18 mouse cellular contexts compared by ENCODE assay signal in the genomic region with DNA sequence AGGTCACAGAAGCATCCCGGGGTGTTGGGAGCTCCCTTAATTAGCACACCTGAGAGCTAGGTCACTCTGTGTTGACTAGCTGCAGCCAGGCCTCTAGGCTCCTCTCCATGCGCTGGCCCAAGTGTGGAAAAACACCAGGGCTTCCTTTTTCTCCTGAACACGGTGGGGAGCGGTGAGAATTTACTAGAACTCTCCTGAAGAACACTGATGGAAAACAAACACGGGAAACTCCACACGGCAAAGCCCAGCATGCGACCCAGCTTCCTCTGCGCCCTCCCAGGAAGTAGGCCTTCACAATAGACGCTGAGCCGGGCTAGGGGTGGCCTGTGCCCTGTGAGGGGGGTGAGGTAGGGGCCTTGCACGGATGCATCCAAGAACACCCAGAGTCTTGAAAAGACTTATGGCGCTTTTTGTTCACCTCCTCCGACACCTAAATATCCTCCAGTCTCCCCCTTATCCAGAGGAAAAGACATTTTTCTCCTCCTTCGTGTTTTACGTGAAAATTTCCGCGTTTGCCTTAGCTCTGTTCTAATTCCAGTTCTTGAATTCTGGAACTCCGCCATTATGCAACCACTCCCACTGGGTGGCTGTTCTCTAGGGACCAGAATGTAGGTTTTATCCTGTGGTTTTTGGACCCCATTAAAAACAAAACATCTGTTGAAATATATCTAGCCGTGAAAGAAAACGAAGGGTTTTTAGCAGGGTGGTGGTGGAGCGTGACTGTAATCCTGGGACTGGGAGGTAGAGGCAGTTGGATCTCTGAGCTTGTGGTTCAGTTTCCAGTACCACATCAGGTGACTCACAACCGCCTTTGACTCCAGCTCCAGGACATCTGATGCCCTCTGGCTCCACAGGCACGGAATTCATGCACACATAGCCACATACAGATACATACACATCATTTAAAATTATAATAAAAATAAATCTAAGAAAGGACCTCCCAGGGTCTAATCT. TPM values are rescaled to one million over a fixed set of nuclear protein-coding genes. Genes with fewer than 3 reads are reported as not detected.
DNase-seq lines count a peak whose midpoint lies in the region; ATAC-seq and TF ChIP-seq lines count a peak whose summit lies in the region.
"Had no signal": no experiment of that assay in that cellular context is flagged by ENCODE, and none has a peak within 500 bp of the region (broad histone marks: within the 10 kb centered on the region; RNA-seq: fewer than 3 reads in every experiment).

No protein-coding gene starts in this region.

- no peak overlapping the region for H3K4me3 ChIP-seq in midbrain, embryonic 10.5 days
- H3K4me3 ChIP-seq in midbrain, postnatal 0 days (ENCODE audit: low read depth, low read length), result no peak overlapping the region
- H3K4me3 ChIP-seq in heart, adult 2 months, result no peak overlapping the region
- H3K4me3 ChIP-seq: heart, embryonic 13.5 days had no signal

- H3K36me3 ChIP-seq in midbrain, embryonic 10.5 days, result no peaks in the 10 kb centered on the region
- H3K36me3 ChIP-seq in midbrain, postnatal 0 days (ENCODE audit: insufficient read depth, low read length), result no peaks in the 10 kb centered on the region
- peaks cover 3% of the 10 kb centered on the region; the same call in 1 of the 2 replicates for H3K36me3 ChIP-seq in heart, adult 2 months (ENCODE audit: control insufficient read depth, insufficient read depth, low read length)
- H3K36me3 ChIP-seq: heart, embryonic 13.5 days had no signal

- DNase-seq in gastrocnemius, postnatal 25 days, result peak; percentile 18
- no peak for DNase-seq in gastrocnemius, postnatal 14 days
- no peak for DNase-seq in midbrain, embryonic 10.5 days (ENCODE audit: low spot score)
- no peak for DNase-seq in midbrain, postnatal 0 days (ENCODE audit: low spot score)
- peak; percentile 49 to 65 for DNase-seq in heart, adult 2 months
- DNase-seq in testis, postnatal 14 days (ENCODE audit: low spot score), result peak; percentile 23
- DNase-seq in cerebellum, postnatal 4 days (ENCODE audit: low spot score in 2 of 2), result no peak
- DNase-seq in cerebellum, adult 11 months, result no peak
- DNase-seq: cerebellum, adult 2 months; embryo, embryonic 11 days; layer of hippocampus, postnatal 36 days; left cerebral cortex, postnatal 4 days; lung, postnatal 14 days; right cerebral cortex, postnatal 25 days; thymus, postnatal 14 days had no signal

- H3K4me2 ChIP-seq in midbrain, postnatal 0 days (ENCODE audit: low read depth, low read length, poor library complexity, severe bottlenecking), result no peak overlapping the region
- H3K4me2 ChIP-seq: heart, embryonic 13.5 days had no signal

- H3K4me1 ChIP-seq in midbrain, embryonic 10.5 days, result peaks cover 8% of the 10 kb centered on the region
- H3K4me1 ChIP-seq in midbrain, postnatal 0 days (ENCODE audit: insufficient read depth, low read length), result no peaks in the 10 kb centered on the region
- H3K4me1 ChIP-seq in heart, adult 2 months (ENCODE audit: control insufficient read depth, insufficient read depth, low read length), result peaks cover 13% of the 10 kb centered on the region

- no peaks in the 10 kb centered on the region for H3K9me3 ChIP-seq in midbrain, embryonic 10.5 days (replicated peaks)
- H3K9me3 ChIP-seq in midbrain, postnatal 0 days (ENCODE audit: low read length), result no peaks in the 10 kb centered on the region
- H3K9me3 ChIP-seq: heart, embryonic 13.5 days had no signal

- no peak overlapping the region for H3K9ac ChIP-seq in midbrain, postnatal 0 days (replicated peaks; ENCODE audit: low read length, poor library complexity, severe bottlenecking)
- H3K9ac ChIP-seq in heart, adult 2 months (ENCODE audit: low read depth, low read length), result peak overlapping the region; percentile 34
- H3K9ac ChIP-seq: heart, embryonic 13.5 days; liver, embryonic 14.5 days had no signal

- no peaks in the 10 kb centered on the region for H3K27me3 ChIP-seq in midbrain, embryonic 10.5 days (ENCODE audit: low read depth, poor library complexity, severe bottlenecking)
- H3K27me3 ChIP-seq in midbrain, postnatal 0 days (ENCODE audit: insufficient read depth, low read length), result no peaks in the 10 kb centered on the region
- H3K27me3 ChIP-seq in heart, adult 2 months (ENCODE audit: control insufficient read depth, insufficient read depth, low read length), result no peaks in the 10 kb centered on the region
- H3K27me3 ChIP-seq: heart, embryonic 13.5 days had no signal

- TF ChIP-seq POLR2A in heart, adult 2 months (IDR thresholded peaks at IDR 0.05; ENCODE audit: insufficient read depth, low read depth, low read length), result 0 out of 2 replicates have a peak, but pooled peaks have one; percentile 5

- no peaks in the 10 kb centered on the region for H3K79me2 ChIP-seq in heart, adult 2 months (replicated peaks; ENCODE audit: control insufficient read depth, insufficient read depth, low read length)

- TF ChIP-seq CTCF in midbrain, postnatal 0 days (IDR thresholded peaks at IDR 0.05), result no peak
- no peak for TF ChIP-seq CTCF in heart, adult 2 months (IDR thresholded peaks at IDR 0.05)

- 51% methylated on average over 23 of the region's 23 CpGs for WGBS in midbrain, embryonic 10.5 days
- WGBS in midbrain, postnatal 0 days, result 50% methylated on average over 23 of the region's 23 CpGs
- WGBS in heart, adult 2 months, result 44% methylated on average over 23 of the region's 23 CpGs

- intact Hi-C loops in gastrocnemius, postnatal 14 days (cut with DNase I; ENCODE audit: low total_unique reads), result no loop called here
- intact Hi-C loops in heart, adult 2 months (cut with DNase I), result loop anchor here (1.0 to 5.0 kb wide), 2 partner anchors 21 to 107 kb away; no protein-coding TSS in a partner anchor

- no peak for ATAC-seq in midbrain, postnatal 0 days (ENCODE audit: low FRiP score)

- 0 out of 2 replicates have a peak overlapping the region, but pooled peaks have one; percentile 19 for H3K27ac ChIP-seq in midbrain, embryonic 10.5 days (replicated peaks)
- H3K27ac ChIP-seq in midbrain, postnatal 0 days (ENCODE audit: low read depth, low read length), result no peak overlapping the region
- peak overlapping the region; percentile 95 for H3K27ac ChIP-seq in heart, adult 2 months
- H3K27ac ChIP-seq: heart, embryonic 13.5 days; kidney, postnatal 0 days; liver, embryonic 14.5 days had no signal

- peak; percentile 95 for TF ChIP-seq EP300 in heart, adult 2 months (IDR thresholded peaks at IDR 0.05; ENCODE audit: insufficient read depth, low read depth, low read length)

RNA-seq across cellular contexts. Expression of gene Cecr2, which starts 21.5 kb away (rescaled TPM):
- 10 to 100 TPM in 1 of 2 experiments, 1 to 10 TPM in 1; 8.6 to 11.4 TPM for total RNA-seq in gastrocnemius, postnatal 25 days (2021)
- 10 to 100 TPM; 10.2 to 11.0 TPM for total RNA-seq in gastrocnemius, postnatal 14 days (2021)
- polyA plus RNA-seq in midbrain, embryonic 10.5 days (2016; fragmentation: Nextera tagmentation; extraction: Ambion mirVana), result 13.4 and 14.6 TPM in 2 replicates
- 6.0 and 11.1 TPM in 2 replicates for total RNA-seq in midbrain, postnatal 0 days (2014; rRNA removed)
- polyA plus RNA-seq in midbrain, postnatal 0 days (2015; fragmentation: Nextera tagmentation; extraction: Ambion mirVana), result 0.43 and 1.1 TPM in 2 replicates
- 10 to 100 TPM; 12.9 to 17.4 TPM for total RNA-seq in heart, adult 2 months (2021)
- 7.0 and 9.5 TPM in 2 replicates for polyA plus RNA-seq in heart, adult 2 months (2012; rRNA removed)

Comparison
In these comparisons a context has a peak if more than half of its experiments do, and no peak if none do; other contexts are left out.
1. DNase-seq: peak in gastrocnemius, postnatal 25 days (single experiment), heart, adult 2 months (2 of 2) and testis, postnatal 14 days (single experiment); none in gastrocnemius, postnatal 14 days (single experiment), midbrain, embryonic 10.5 days (single experiment), midbrain, postnatal 0 days (single experiment), cerebellum, postnatal 4 days (0 of 2) and cerebellum, adult 11 months (single experiment).